Mouse (Mus musculus) large intestine, adult 2 months (tissue): ENCODE data around the gene 6820408C15Rik. TPM values are rescaled to one million over a fixed set of nuclear protein-coding genes. Genes with fewer than 3 reads are reported as not detected.
"Not testable (repeated sequence)": the region's sequence is repeated elsewhere in the genome, so short reads cannot be mapped to it uniquely, and the experiment has no call there.

ENCODE experiments used
- DNase-seq: peaks from one replicate; pipeline ENCODE4 v3.0.0-alpha.2; 2012; ENCODE audit warnings: low read depth, low spot score
- WGBS: fragments of 180-500 bp; shearing (Covaris S2); methylation state at CpG from one replicate; pipeline ENCODE4 v1.1.7; 2018; 5-methylcytosine and 5-hydroxymethylcytosine counted together
- polyA plus RNA-seq: library from polyadenylated mRNA; depleted of rRNA; stranded (reverse); fragments of >200 nt; gene quantifications from 2 replicates; pipeline ENCODE4 v1.2.3, GENCODE M21; 2012

Gene 6820408C15Rik
- polyA plus RNA-seq, 1 experiment = not detected

- 77% methylated on average over 6 of the region's 6 CpGs for WGBS
- no peak for DNase-seq
Measured at GRCm38 (mm10) chr2:152409781-152410180, 5.6 kb upstream of the 6820408C15Rik start.

- DNase-seq = no peak
- WGBS = 48% methylated on average over 15 of the region's 15 CpGs
Measured at GRCm38 (mm10) chr2:152410971-152411371, 4.4 kb upstream of the 6820408C15Rik start.

GRCm38 (mm10) chr2:152411471-152411870 lies 3.9 kb upstream of the 6820408C15Rik start:
- DNase-seq = no peak
- 67% methylated on average over 7 of the region's 7 CpGs for WGBS

- no peak for DNase-seq
- WGBS = 53% methylated on average over 15 of the region's 15 CpGs
Measured at GRCm38 (mm10) chr2:152412526-152413157, 2.7 kb upstream of the 6820408C15Rik start.

GRCm38 (mm10) chr2:152413158-152413764 lies 2.1 kb upstream of the 6820408C15Rik start:
- DNase-seq = no peak
- 40% methylated on average over 21 of the region's 21 CpGs for WGBS

GRCm38 (mm10) chr2:152413765-152414584 lies 1.4 kb upstream of the 6820408C15Rik start:
- 7% methylated on average over 85 of the region's 86 CpGs for WGBS
- no peak for DNase-seq

- DNase-seq = no peak
Measured at GRCm38 (mm10) chr2:152414591-152415165, 709 bp upstream of the 6820408C15Rik start, which contains the start of gene Zcchc3. Zcchc3 (minus strand) TSS chr2:152415027.

GRCm38 (mm10) chr2:152415786-152416185 lies 399 bp downstream of the 6820408C15Rik start:
- 95% methylated on average over 3 of the region's 3 CpGs for WGBS
- no peak for DNase-seq

More at GRCm38 (mm10) chr2:152414591-152415165, 709 bp upstream of the 6820408C15Rik start, which contains the start of gene Zcchc3:
- 2% methylated on average over 65 of the region's 65 CpGs for WGBS

GRCm38 (mm10) chr2:152427493-152427892 lies 12.1 kb downstream of the 6820408C15Rik start:
- WGBS = 22% methylated on average over 12 of the region's 12 CpGs
- no peak for DNase-seq

- DNase-seq = not testable (repeated sequence)
- 78% methylated on average over 2 of the region's 2 CpGs for WGBS
Measured at GRCm38 (mm10) chr2:152428481-152428880, 13.1 kb downstream of the 6820408C15Rik start.

- no peak for DNase-seq
- WGBS = 87% methylated on average over 7 of the region's 7 CpGs
Measured at GRCm38 (mm10) chr2:152436405-152436901, 21.1 kb downstream of the 6820408C15Rik start.

GRCm38 (mm10) chr2:152436983-152437860 lies 21.8 kb downstream of the 6820408C15Rik start:
- 6% methylated on average over 23 of the region's 23 CpGs for WGBS
- DNase-seq = peak; percentile 29

GRCm38 (mm10) chr2:152438963-152439362 lies 23.6 kb downstream of the 6820408C15Rik start:
- DNase-seq = no peak
- WGBS = 79% methylated on average over 1 of the region's 1 CpGs

GRCm38 (mm10) chr2:152439833-152440232 lies 24.4 kb downstream of the 6820408C15Rik start:
- WGBS = 63% methylated on average over 2 of the region's 2 CpGs
- no peak for DNase-seq

- 81% methylated on average over 4 of the region's 4 CpGs for WGBS
- no peak for DNase-seq
Measured at GRCm38 (mm10) chr2:152442322-152442721, 26.9 kb downstream of the 6820408C15Rik start.

GRCm38 (mm10) chr2:152443281-152443680 lies 27.9 kb downstream of the 6820408C15Rik start:
- WGBS = 75% methylated on average over 8 of the region's 8 CpGs
- no peak for DNase-seq

GRCm38 (mm10) chr2:152446642-152447041 lies 31.3 kb downstream of the 6820408C15Rik start:
- DNase-seq = no peak
- 61% methylated on average over 2 of the region's 2 CpGs for WGBS

- DNase-seq = no peak
- 27% methylated on average over 5 of the region's 5 CpGs for WGBS
Measured at GRCm38 (mm10) chr2:152447461-152447860, 32.1 kb downstream of the 6820408C15Rik start.

- WGBS = under 1% methylated on average over 5 of the region's 5 CpGs
- peak; percentile 8 for DNase-seq
Measured at GRCm38 (mm10) chr2:152450241-152450640, 34.9 kb downstream of the 6820408C15Rik start.
